Mouse (Mus musculus) lung, adult 2 months (tissue): ENCODE results near the gene Borcs7. TPM values are rescaled to one million over a fixed set of nuclear protein-coding genes. Genes with fewer than 3 reads are reported as not detected.

Experiments used
- DNase-seq: peaks from one replicate; pipeline ENCODE4 v3.0.0; 2022
- H3K4me1 ChIP-seq: fragments of 200-500 bp; 2 replicates; pipeline ENCODE4 v1.6.1; 2011; ENCODE audit warnings: low read length; ENCODE audit not compliant: control insufficient read depth, insufficient read depth
- H3K4me3 ChIP-seq: fragments of 200-500 bp; replicated peaks from 2 replicates; pipeline ENCODE3; 2011; ENCODE audit warnings: low read depth, mild to moderate bottlenecking, control low read depth, low read length; ENCODE audit errors: extremely low read depth
- CTCF ChIP-seq: fragments of 200-500 bp; IDR thresholded peaks from 2 replicates; pipeline ENCODE4 v1.5.1; 2011; ENCODE audit warnings: mild to moderate bottlenecking, low read length, control low read depth; ENCODE audit not compliant: insufficient read depth
- POLR2A ChIP-seq: fragments of 200-500 bp; IDR thresholded peaks from 2 replicates; pipeline ENCODE4 v1.6.1; 2011; ENCODE audit warnings: low read depth, mild to moderate bottlenecking, control low read depth, low read length, borderline replicate concordance; ENCODE audit errors: extremely low read depth
- WGBS: fragments of 180-500 bp; shearing (Covaris S2); methylation state at CpG from one replicate; pipeline ENCODE4 v1.1.7; 2018; 5-methylcytosine and 5-hydroxymethylcytosine counted together
- polyA plus RNA-seq: library from polyadenylated mRNA; depleted of rRNA; stranded (reverse); fragments of >200 nt; gene quantifications from 2 replicates; pipeline ENCODE4 v1.2.3, GENCODE M21; 2012

Gene Borcs7
- polyA plus RNA-seq, 1 experiment = 5.0 TPM

- TF ChIP-seq POLR2A = no peak
- no peak for TF ChIP-seq CTCF
- H3K4me1 ChIP-seq = no peaks in the 10 kb centered on the region
- H3K4me3 ChIP-seq = no peak overlapping the region
- no peak for DNase-seq
- 69% methylated on average over 6 of the region's 6 CpGs for WGBS
Observed at GRCm38 (mm10) chr19:46662784-46663183, 26.9 kb upstream of the Borcs7 start.

- H3K4me3 ChIP-seq = no peak overlapping the region
- TF ChIP-seq POLR2A = no peak
- no peak for TF ChIP-seq CTCF
- H3K4me1 ChIP-seq = no peaks in the 10 kb centered on the region
- DNase-seq = no peak
- 70% methylated on average over 7 of the region's 7 CpGs for WGBS
Observed at GRCm38 (mm10) chr19:46665474-46665873, 24.2 kb upstream of the Borcs7 start.

GRCm38 (mm10) chr19:46667300-46667699 is 22.4 kb upstream of the Borcs7 start:
- Histone ChIP-seq H3K4me3 (no peak overlapping the region), H3K4me1 (no peaks in the 10 kb centered on the region)
- 49% methylated on average over 11 of the region's 11 CpGs for WGBS
- DNase-seq = no peak
- TF ChIP-seq CTCF = no peak

- H3K4me3 ChIP-seq = no peak overlapping the region
- no peaks in the 10 kb centered on the region for H3K4me1 ChIP-seq
- TF ChIP-seq CTCF (no peak), POLR2A (no peak)
- no peak for DNase-seq
- 88% methylated on average over 10 of the region's 10 CpGs for WGBS
Observed at GRCm38 (mm10) chr19:46668263-46668662, 21.4 kb upstream of the Borcs7 start.

GRCm38 (mm10) chr19:46669802-46670201 is 19.9 kb upstream of the Borcs7 start:
- WGBS = 45% methylated on average over 5 of the region's 5 CpGs
- Histone ChIP-seq H3K4me3 (no peak overlapping the region), H3K4me1 (no peaks in the 10 kb centered on the region)
- no peak for DNase-seq
- TF ChIP-seq CTCF (no peak), POLR2A (no peak)

- TF ChIP-seq POLR2A (no peak), CTCF (peak; percentile 91)
- H3K4me3 ChIP-seq = no peak overlapping the region
- DNase-seq = peak; percentile 51
- H3K4me1 ChIP-seq = no peaks in the 10 kb centered on the region
- 26% methylated on average over 13 of the region's 13 CpGs for WGBS
Observed at GRCm38 (mm10) chr19:46670691-46671090, 19.0 kb upstream of the Borcs7 start.

- 32% methylated on average over 5 of the region's 5 CpGs for WGBS
- H3K4me1 ChIP-seq = no peaks in the 10 kb centered on the region
- DNase-seq = no peak
- no peak within 1 kb of the TSS for H3K4me3 ChIP-seq
- TF ChIP-seq CTCF (no peak), POLR2A (no peak)
Observed at GRCm38 (mm10) chr19:46672766-46673418, 16.8 kb upstream of the Borcs7 start, which contains the start of gene Cyp17a1. TSS of gene Cyp17a1 (minus strand) at chr19:46673172.

- Histone ChIP-seq H3K4me3 (no peak overlapping the region), H3K4me1 (no peaks in the 10 kb centered on the region)
- TF ChIP-seq CTCF (no peak), POLR2A (no peak)
- 78% methylated on average over 3 of the region's 3 CpGs for WGBS
- no peak for DNase-seq
Observed at GRCm38 (mm10) chr19:46675641-46676040, 14.1 kb upstream of the Borcs7 start.

- no peak overlapping the region for H3K4me3 ChIP-seq
- WGBS = 53% methylated on average over 12 of the region's 12 CpGs
Observed at GRCm38 (mm10) chr19:46679720-46680383, 9.9 kb upstream of the Borcs7 start.

GRCm38 (mm10) chr19:46690387-46690786 is 681 bp downstream of the Borcs7 start:
- peak overlapping the region; percentile 100 for H3K4me3 ChIP-seq
- WGBS = 74% methylated on average over 11 of the region's 11 CpGs
- no peak for TF ChIP-seq CTCF
- no peak for TF ChIP-seq POLR2A
- no peak for DNase-seq
- peaks cover 2% of the 10 kb centered on the region for H3K4me1 ChIP-seq

More at GRCm38 (mm10) chr19:46679720-46680383, 9.9 kb upstream of the Borcs7 start:
- no peak for DNase-seq
- H3K4me1 ChIP-seq = no peaks in the 10 kb centered on the region
- TF ChIP-seq CTCF (no peak), POLR2A (no peak)
